Comparison of ENCODE assay signal across 8 mouse cellular contexts in genomic region chr9:48707134-48707823, GRCm38 (mm10).
DNase-seq lines count a peak whose midpoint lies in the region; ATAC-seq and TF ChIP-seq lines count a peak whose summit lies in the region.

No protein-coding gene starts in this region.

- peaks cover 24% of the 10 kb centered on the region for H3K4me1 ChIP-seq in brown adipose tissue, adult 24 weeks (ENCODE audit: control insufficient read depth, insufficient read depth, insufficient read length, low read length)
- peaks cover 34% of the 10 kb centered on the region for H3K4me1 ChIP-seq in heart, embryonic 16.5 days (ENCODE audit: control insufficient read depth, insufficient read depth, low read length)

- intact Hi-C loops in left cerebral cortex, postnatal 36 days (cut with DNase I), result no loop called here

- 25% methylated on average over 14 of the region's 14 CpGs for WGBS in heart, embryonic 16.5 days

- no peak for DNase-seq in layer of hippocampus, adult 2 months (ENCODE audit: low spot score in 2 of 2)
- no peak for DNase-seq in layer of hippocampus, postnatal 36 days
- DNase-seq in spleen, postnatal 10 days (ENCODE audit: low spot score in 2 of 2), result no peak
- no peak for DNase-seq in left cerebral cortex, adult 9 months (ENCODE audit: low spot score in 2 of 2)
- no peak for DNase-seq in left cerebral cortex, postnatal 36 days (ENCODE audit: low spot score in 2 of 2)

- no peak overlapping the region for H3K4me3 ChIP-seq in layer of hippocampus, adult 2 months
- H3K4me3 ChIP-seq in brown adipose tissue, adult 24 weeks (ENCODE audit: insufficient read depth, low read depth, low read length), result peak overlapping the region; percentile 43
- no peak overlapping the region for H3K4me3 ChIP-seq in heart, embryonic 16.5 days (ENCODE audit: low read length)

- H3K4me2 ChIP-seq in heart, embryonic 16.5 days (ENCODE audit: low read depth, low read length), result peak overlapping the region; percentile 31

- H3K36me3 ChIP-seq in heart, embryonic 16.5 days (ENCODE audit: control insufficient read depth, insufficient read depth), result no peaks in the 10 kb centered on the region

- peak; percentile 88 for ATAC-seq in heart, embryonic 16.5 days (replicated peaks; ENCODE audit: extremely low read depth, insufficient read depth, low FRiP score)
- peak; percentile 73; the same call in 1 of the 2 replicates for ATAC-seq in neutrophil, adult 5-6 weeks (ENCODE audit: extremely low read depth, insufficient number of reproducible peaks, low FRiP score, poor library complexity, severe bottlenecking)

- no peak for TF ChIP-seq CTCF in layer of hippocampus, adult 2 months (conservative IDR thresholded peaks at IDR 0.05)

- no peaks in the 10 kb centered on the region for H3K27me3 ChIP-seq in heart, embryonic 16.5 days (ENCODE audit: control insufficient read depth, insufficient read depth, low read length)

- no peaks in the 10 kb centered on the region for H3K9me3 ChIP-seq in heart, embryonic 16.5 days (replicated peaks; ENCODE audit: control insufficient read depth, low read length)

- H3K9ac ChIP-seq in heart, embryonic 16.5 days (ENCODE audit: low read length), result peak overlapping the region; percentile 68

- peak overlapping the region; percentile 44; the same call in 1 of the 2 replicates for H3K27ac ChIP-seq in layer of hippocampus, adult 2 months
- peak overlapping the region; percentile 100 for H3K27ac ChIP-seq in brown adipose tissue, adult 24 weeks (replicated peaks; ENCODE audit: low read depth, low read length)
- peak overlapping the region; percentile 89 for H3K27ac ChIP-seq in heart, embryonic 16.5 days (ENCODE audit: low read length)

Comparison
In these comparisons a context has a peak if more than half of its experiments do, and no peak if none do; other contexts are left out.
1. H3K27ac ChIP-seq: peak in every context shown above with its lines; median percentile 100 in brown adipose tissue, adult 24 weeks; 89 in heart, embryonic 16.5 days; 44 in layer of hippocampus, adult 2 months.